Mouse (Mus musculus): ENCODE measurements around the gene Gng2. TPM values are rescaled to one million over a fixed set of nuclear protein-coding genes. Genes with fewer than 3 reads are reported as not detected.
A peak's percentile ranks its signal among the peaks of the same experiment; 100 is the strongest.

Gene Gng2
- polyA plus RNA-seq, 2 experiments: 40.5 to 52.3 TPM

GRCm38 (mm10) chr14:19825481-19825880 is 151.9 kb downstream of the Gng2 start:
- ATAC-seq (ENCODE audit: low FRiP score, low read depth) (no peak), DNase-seq (ENCODE audit: low spot score) (no peak)
- Histone ChIP-seq H3K4me1 (ENCODE audit: control insufficient read depth, insufficient read depth, low read length) (peaks cover 6% of the 10 kb centered on the region; the same call in 1 of the 2 replicates), H3K4me3 (replicated peaks; ENCODE audit: low read length) (no peak overlapping the region), H3K4me2 (replicated peaks; ENCODE audit: low read depth, low read length, severe bottlenecking) (no peak overlapping the region), H3K9me3 (ENCODE audit: control insufficient read depth, low read length) (no peaks in the 10 kb centered on the region), H3K36me3 (ENCODE audit: control insufficient read depth, insufficient read depth, low read length) (peaks cover 11% of the 10 kb centered on the region), H3K27ac (replicated peaks; ENCODE audit: low read depth, low read length) (no peak overlapping the region), H3K9ac (ENCODE audit: low read depth, low read length, severe bottlenecking) (no peak overlapping the region), H3K27me3 (ENCODE audit: control insufficient read depth, insufficient read depth, low read length) (no peaks in the 10 kb centered on the region)
- TF ChIP-seq POLR2A (IDR thresholded peaks at IDR 0.05; ENCODE audit: borderline replicate concordance, extremely low read depth, insufficient read depth, insufficient read length): no peak
- 67% methylated on average over 11 of the region's 11 CpGs for WGBS

- peaks cover 22% of the 10 kb centered on the region for H3K36me3 ChIP-seq (ENCODE audit: control insufficient read depth, insufficient read depth, low read length)
- H3K27ac ChIP-seq (replicated peaks; ENCODE audit: low read depth, low read length): peak within 1 kb of the TSS; percentile 70
- H3K4me1 ChIP-seq (ENCODE audit: control insufficient read depth, insufficient read depth, low read length): peaks cover 6% of the 10 kb centered on the region; the same call in 1 of the 2 replicates
- peak; percentile 99 for ATAC-seq (ENCODE audit: low FRiP score, low read depth)
- no peaks in the 10 kb centered on the region for H3K27me3 ChIP-seq (ENCODE audit: control insufficient read depth, insufficient read depth, low read length)
- H3K9ac ChIP-seq (ENCODE audit: low read depth, low read length, severe bottlenecking): peak within 1 kb of the TSS; percentile 85
- WGBS: 2% methylated on average over 58 of the region's 80 CpGs
- no peaks in the 10 kb centered on the region for H3K9me3 ChIP-seq (ENCODE audit: control insufficient read depth, low read length)
- TF ChIP-seq POLR2A (IDR thresholded peaks at IDR 0.05; ENCODE audit: borderline replicate concordance, extremely low read depth, insufficient read depth, insufficient read length): peak; percentile 53; the same call in 1 of the 2 replicates
- H3K4me3 ChIP-seq (replicated peaks; ENCODE audit: low read length): peak within 1 kb of the TSS; percentile 82
- DNase-seq (ENCODE audit: low spot score): peak; percentile 96
- H3K4me2 ChIP-seq (replicated peaks; ENCODE audit: low read depth, low read length, severe bottlenecking): peak within 1 kb of the TSS; percentile 72
These were observed 153.9 kb downstream of the Gng2 start, which contains the start of gene Rtraf for GRCm38 (mm10) chr14:19823321-19824142. TSS of gene Rtraf (minus strand) at chr14:19823824.

Other genes starting within 250 kb of the Gng2 start
- gene Nid2, start 226.4 kb downstream of the Gng2 start, polyA plus RNA-seq (2012; rRNA removed): 87.3 and 105 TPM in 2 replicates
- 107 and 112 TPM in 2 replicates for gene Nid2, start 226.4 kb downstream of the Gng2 start, polyA plus RNA-seq (2014; fragmentation: Nextera tagmentation; extraction: Ambion mirVana)
- gene Rtraf, start 153.8 kb downstream of the Gng2 start, polyA plus RNA-seq (2012; rRNA removed): 92.2 and 131 TPM in 2 replicates
- 239 and 254 TPM in 2 replicates for gene Rtraf, start 153.8 kb downstream of the Gng2 start, polyA plus RNA-seq (2014; fragmentation: Nextera tagmentation; extraction: Ambion mirVana)
- 8.9 and 9.7 TPM in 2 replicates for gene Saysd1, start 160.9 kb upstream of the Gng2 start, polyA plus RNA-seq (2012; rRNA removed)
- 14.1 and 15.6 TPM in 2 replicates for gene Saysd1, start 160.9 kb upstream of the Gng2 start, polyA plus RNA-seq (2014; fragmentation: Nextera tagmentation; extraction: Ambion mirVana)
- gene Kcnk5, start 204.2 kb upstream of the Gng2 start, polyA plus RNA-seq (2012; rRNA removed): 5.3 and 5.5 TPM in 2 replicates
- gene Kcnk5, start 204.2 kb upstream of the Gng2 start, polyA plus RNA-seq (2014; fragmentation: Nextera tagmentation; extraction: Ambion mirVana): 4.1 and 4.5 TPM in 2 replicates

All from limb, embryonic 14.5 days (tissue).